Mouse (Mus musculus): Measurements from ENCODE around the gene Ppp1r27.

DNA sequence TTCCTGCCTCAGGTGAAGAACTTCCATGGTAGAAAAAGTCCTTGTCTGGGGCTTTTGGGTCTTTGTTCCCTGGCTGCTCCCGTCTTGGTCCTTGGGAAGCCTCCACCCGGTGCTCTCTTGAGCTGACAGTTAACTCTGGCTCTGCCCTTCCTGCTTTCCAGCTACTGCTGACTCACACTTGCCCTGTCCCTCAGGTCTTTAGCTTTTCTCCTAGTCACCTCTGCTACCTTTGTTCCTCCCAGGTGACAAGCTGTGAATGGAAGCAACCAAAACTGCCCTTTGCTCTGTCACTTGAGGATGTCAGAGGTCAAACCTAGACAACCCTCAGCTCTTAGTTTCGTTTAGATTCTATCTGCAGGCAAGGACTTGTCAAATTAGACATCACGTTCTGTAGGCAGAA is 41.0 kb downstream of the Ppp1r27 start:
- no peak for TF ChIP-seq POLR2A (IDR thresholded peaks at IDR 0.05; ENCODE audit: insufficient read depth, low read depth, low read length)
- no peak for TF ChIP-seq CTCF (IDR thresholded peaks at IDR 0.05; ENCODE audit: insufficient read depth, low read depth, low read length)

Measured in olfactory bulb, adult 2 months (tissue).